Mouse (Mus musculus) lung, adult 2 months (tissue): ENCODE measurements around the gene Olfr384.

ENCODE experiments used
- CTCF ChIP-seq: fragments of 200-500 bp; IDR thresholded peaks from 2 replicates; pipeline ENCODE4 v1.5.1; 2011; ENCODE audit warnings: mild to moderate bottlenecking, low read length, control low read depth; ENCODE audit not compliant: insufficient read depth
- POLR2A ChIP-seq: fragments of 200-500 bp; IDR thresholded peaks from 2 replicates; pipeline ENCODE4 v1.6.1; 2011; ENCODE audit warnings: low read depth, mild to moderate bottlenecking, control low read depth, low read length, borderline replicate concordance; ENCODE audit errors: extremely low read depth

GRCm38 (mm10) chr11:73579871-73580270 lies 18.5 kb upstream of the Olfr384 start:
- no peak for TF ChIP-seq POLR2A
- TF ChIP-seq CTCF = no peak
